Mouse (Mus musculus) kidney, postnatal 25 days (tissue): ENCODE results near the gene Bcl2l14.

Source experiments
- DNase-seq, 2 experiments: peaks; one replicate each; pipeline ENCODE4 v3.0.0; 2021; ENCODE audit warnings: mixed read lengths in 2 of 2

Gene Bcl2l14

GRCm38 (mm10) chr6:134403684-134404070 lies 7.6 kb downstream of the Bcl2l14 start:
- DNase-seq, result no peak

GRCm38 (mm10) chr6:134407226-134407625 lies 11.1 kb downstream of the Bcl2l14 start:
- DNase-seq, result peak in 1 of 2 experiments; percentile 17

GRCm38 (mm10) chr6:134413706-134414531 lies 17.8 kb downstream of the Bcl2l14 start:
- peak; percentile 37 to 72 for DNase-seq

GRCm38 (mm10) chr6:134414532-134414883 lies 18.4 kb downstream of the Bcl2l14 start:
- DNase-seq, result no peak

GRCm38 (mm10) chr6:134416556-134417105 lies 20.5 kb downstream of the Bcl2l14 start:
- no peak for DNase-seq

GRCm38 (mm10) chr6:134417886-134418285 lies 21.8 kb downstream of the Bcl2l14 start:
- no peak for DNase-seq

- no peak for DNase-seq
Observed at GRCm38 (mm10) chr6:134420375-134420774, 24.3 kb downstream of the Bcl2l14 start.

- DNase-seq, result no peak
Observed at GRCm38 (mm10) chr6:134421921-134422320, 25.8 kb downstream of the Bcl2l14 start.

GRCm38 (mm10) chr6:134425216-134425717 lies 29.1 kb downstream of the Bcl2l14 start:
- peak; percentile 81 to 82 for DNase-seq

- no peak for DNase-seq
Observed at GRCm38 (mm10) chr6:134427165-134427564, 31.0 kb downstream of the Bcl2l14 start.

GRCm38 (mm10) chr6:134428455-134428854 lies 32.3 kb downstream of the Bcl2l14 start:
- no peak for DNase-seq

- no peak for DNase-seq
Observed at GRCm38 (mm10) chr6:134430161-134430799, 34.2 kb downstream of the Bcl2l14 start.

GRCm38 (mm10) chr6:134431583-134431982 lies 35.5 kb downstream of the Bcl2l14 start:
- no peak for DNase-seq

- no peak for DNase-seq
Observed at GRCm38 (mm10) chr6:134433281-134433680, 37.2 kb downstream of the Bcl2l14 start.

- DNase-seq, result no peak
Observed at GRCm38 (mm10) chr6:134434044-134434443, 37.9 kb downstream of the Bcl2l14 start.

GRCm38 (mm10) chr6:134434866-134435390 lies 38.8 kb downstream of the Bcl2l14 start:
- no peak for DNase-seq

GRCm38 (mm10) chr6:134436955-134437354 lies 40.8 kb downstream of the Bcl2l14 start:
- no peak for DNase-seq

GRCm38 (mm10) chr6:134439401-134440021 lies 43.4 kb downstream of the Bcl2l14 start:
- no peak for DNase-seq

GRCm38 (mm10) chr6:134440023-134440422 lies 43.9 kb downstream of the Bcl2l14 start:
- DNase-seq, result no peak

GRCm38 (mm10) chr6:134441716-134442115 lies 45.6 kb downstream of the Bcl2l14 start:
- DNase-seq, result no peak

- no peak for DNase-seq
Observed at GRCm38 (mm10) chr6:134442219-134442618, 46.1 kb downstream of the Bcl2l14 start.

- DNase-seq, result peak; percentile 25 to 53
Observed at GRCm38 (mm10) chr6:134443198-134443904, 47.2 kb downstream of the Bcl2l14 start.
